Mouse (Mus musculus): ENCODE measurements around the gene Erbb2. TPM values are rescaled to one million over a fixed set of nuclear protein-coding genes. Genes with fewer than 3 reads are reported as not detected.

The Erbb2 gene
- total RNA-seq, 2 experiments from 2014 or later, result not detected

GRCm38 (mm10) chr11:98384721-98385637, 27.3 kb upstream of the Erbb2 start:
- ATAC-seq (replicated peaks; ENCODE audit: low FRiP score, low TSS enrichment, poor library complexity, severe bottlenecking), result no peak

- no peak for ATAC-seq (replicated peaks; ENCODE audit: low FRiP score, low TSS enrichment, poor library complexity, severe bottlenecking)
Observed at GRCm38 (mm10) chr11:98385638-98386585, 26.4 kb upstream of the Erbb2 start, which contains the start of gene Pnmt. Gene Pnmt (plus strand): TSS chr11:98386450.

GRCm38 (mm10) chr11:98386596-98386995, 25.7 kb upstream of the Erbb2 start:
- ATAC-seq (replicated peaks; ENCODE audit: low FRiP score, low TSS enrichment, poor library complexity, severe bottlenecking), result no peak

- no peak for ATAC-seq (replicated peaks; ENCODE audit: low FRiP score, low TSS enrichment, poor library complexity, severe bottlenecking)
Observed at GRCm38 (mm10) chr11:98387056-98387577, 25.2 kb upstream of the Erbb2 start.

GRCm38 (mm10) chr11:98388282-98388681, 24.0 kb upstream of the Erbb2 start:
- no peak for ATAC-seq (replicated peaks; ENCODE audit: low FRiP score, low TSS enrichment, poor library complexity, severe bottlenecking)

- ATAC-seq (replicated peaks; ENCODE audit: low FRiP score, low TSS enrichment, poor library complexity, severe bottlenecking), result no peak
Observed at GRCm38 (mm10) chr11:98389221-98389780, 23.0 kb upstream of the Erbb2 start.

GRCm38 (mm10) chr11:98390141-98390540, 22.1 kb upstream of the Erbb2 start:
- no peak for ATAC-seq (replicated peaks; ENCODE audit: low FRiP score, low TSS enrichment, poor library complexity, severe bottlenecking)

GRCm38 (mm10) chr11:98392034-98392433, 20.2 kb upstream of the Erbb2 start:
- ATAC-seq (replicated peaks; ENCODE audit: low FRiP score, low TSS enrichment, poor library complexity, severe bottlenecking), result no peak

- peak; percentile 56 for ATAC-seq (replicated peaks; ENCODE audit: low FRiP score, low TSS enrichment, poor library complexity, severe bottlenecking)
Observed at GRCm38 (mm10) chr11:98392645-98393044, 19.6 kb upstream of the Erbb2 start.

GRCm38 (mm10) chr11:98393317-98393716, 19.0 kb upstream of the Erbb2 start:
- peak; percentile 73 for ATAC-seq (replicated peaks; ENCODE audit: low FRiP score, low TSS enrichment, poor library complexity, severe bottlenecking)

GRCm38 (mm10) chr11:98394301-98394700, 18.0 kb upstream of the Erbb2 start:
- ATAC-seq (replicated peaks; ENCODE audit: low FRiP score, low TSS enrichment, poor library complexity, severe bottlenecking), result no peak

GRCm38 (mm10) chr11:98395041-98395440, 17.2 kb upstream of the Erbb2 start:
- peak; percentile 46 for ATAC-seq (replicated peaks; ENCODE audit: low FRiP score, low TSS enrichment, poor library complexity, severe bottlenecking)

GRCm38 (mm10) chr11:98397946-98398345, 14.3 kb upstream of the Erbb2 start:
- ATAC-seq (replicated peaks; ENCODE audit: low FRiP score, low TSS enrichment, poor library complexity, severe bottlenecking), result no peak

GRCm38 (mm10) chr11:98400161-98400726, 12.0 kb upstream of the Erbb2 start, which contains the start of gene Pgap3:
Gene Pgap3 (minus strand): TSS chr11:98400490.
- peak; percentile 89 for ATAC-seq (replicated peaks; ENCODE audit: low FRiP score, low TSS enrichment, poor library complexity, severe bottlenecking)

GRCm38 (mm10) chr11:98400816-98401215, 11.5 kb upstream of the Erbb2 start:
- ATAC-seq (replicated peaks; ENCODE audit: low FRiP score, low TSS enrichment, poor library complexity, severe bottlenecking), result no peak

- no peak for ATAC-seq (replicated peaks; ENCODE audit: low FRiP score, low TSS enrichment, poor library complexity, severe bottlenecking)
Observed at GRCm38 (mm10) chr11:98406621-98407020, 5.6 kb upstream of the Erbb2 start.

- no peak for ATAC-seq (replicated peaks; ENCODE audit: low FRiP score, low TSS enrichment, poor library complexity, severe bottlenecking)
Observed at GRCm38 (mm10) chr11:98408872-98409271, 3.4 kb upstream of the Erbb2 start.

GRCm38 (mm10) chr11:98409341-98409822, 2.9 kb upstream of the Erbb2 start:
- ATAC-seq (replicated peaks; ENCODE audit: low FRiP score, low TSS enrichment, poor library complexity, severe bottlenecking), result no peak

- no peak for ATAC-seq (replicated peaks; ENCODE audit: low FRiP score, low TSS enrichment, poor library complexity, severe bottlenecking)
Observed at GRCm38 (mm10) chr11:98412797-98413301, 579 bp downstream of the Erbb2 start.

Measured in megakaryocyte-erythroid progenitor cell, adult 5-6 weeks (primary cell).